Mouse (Mus musculus): ENCODE measurements around the gene Fus.

- TF ChIP-seq CTCF (IDR thresholded peaks at IDR 0.05; ENCODE audit: extremely low read depth, insufficient read depth, low read length): no peak
- no peak for TF ChIP-seq POLR2A (IDR thresholded peaks at IDR 0.05; ENCODE audit: extremely low read depth, insufficient read depth, low read length)
Measured at GRCm38 (mm10) chr7:127922451-127923275, 44.6 kb upstream of the Fus start.

Data from cortical plate, adult 2 months (tissue).